Mouse (Mus musculus): ENCODE measurements around the gene Ninl. TPM values are rescaled to one million over a fixed set of nuclear protein-coding genes. Genes with fewer than 3 reads are reported as not detected.

Ninl gene
- total and polyA plus RNA-seq, 3 experiments = 3.6 to 7.5 (median 5.6) TPM

GRCm38 (mm10) chr2:150969231-150969630 lies 70.0 kb downstream of the Ninl start:
- Histone ChIP-seq H3K27me3 (ENCODE audit: insufficient read depth, low read length) (no peaks in the 10 kb centered on the region), H3K9me3 (replicated peaks) (no peaks in the 10 kb centered on the region), H3K4me3 (ENCODE audit: low read depth, low read length) (no peak overlapping the region), H3K4me1 (ENCODE audit: insufficient read depth, low read depth, low read length) (peaks cover 4% of the 10 kb centered on the region; the same call in 1 of the 2 replicates), H3K36me3 (replicated peaks) (peaks cover 69% of the 10 kb centered on the region)
- ATAC-seq (ENCODE audit: extremely low read depth, insufficient number of reproducible peaks, low FRiP score, poor library complexity, severe bottlenecking) = no peak
- no peak for TF ChIP-seq CTCF (IDR thresholded peaks at IDR 0.05; ENCODE audit: low read depth, low read length)
- TF ChIP-seq POLR2AphosphoS5 (IDR thresholded peaks at IDR 0.05; ENCODE audit: insufficient replicate concordance, low read depth, low read length) = no peak
- no peak for TF ChIP-seq TAL1 (conservative IDR thresholded peaks at IDR 0.05; ENCODE audit: low read depth, low read length)
- no peak for TF ChIP-seq GATA1 (IDR thresholded peaks at IDR 0.05; ENCODE audit: borderline replicate concordance, low read length)
- no peak for TF ChIP-seq GATA2 (IDR thresholded peaks at IDR 0.05; ENCODE audit: borderline replicate concordance, low read depth, low read length)
- DNase-seq (ENCODE audit: low spot score) = no peak

- Histone ChIP-seq H3K27me3 (ENCODE audit: insufficient read depth, low read length) (no peaks in the 10 kb centered on the region), H3K9me3 (replicated peaks) (no peaks in the 10 kb centered on the region), H3K4me1 (ENCODE audit: insufficient read depth, low read depth, low read length) (peaks cover 6% of the 10 kb centered on the region; the same call in 1 of the 2 replicates), H3K36me3 (replicated peaks) (peaks cover 64% of the 10 kb centered on the region), H3K4me3 (ENCODE audit: low read depth, low read length) (no peak overlapping the region)
- DNase-seq (ENCODE audit: low spot score) = no peak
- TF ChIP-seq GATA1 (IDR thresholded peaks at IDR 0.05; ENCODE audit: borderline replicate concordance, low read length) (no peak), GATA2 (IDR thresholded peaks at IDR 0.05; ENCODE audit: borderline replicate concordance, low read depth, low read length) (no peak), POLR2AphosphoS5 (IDR thresholded peaks at IDR 0.05; ENCODE audit: insufficient replicate concordance, low read depth, low read length) (no peak), TAL1 (conservative IDR thresholded peaks at IDR 0.05; ENCODE audit: low read depth, low read length) (no peak), CTCF (IDR thresholded peaks at IDR 0.05; ENCODE audit: low read depth, low read length) (no peak)
- no peak for ATAC-seq (ENCODE audit: extremely low read depth, insufficient number of reproducible peaks, low FRiP score, poor library complexity, severe bottlenecking)
Observed at GRCm38 (mm10) chr2:150967491-150967890, 71.7 kb downstream of the Ninl start.

DNA sequence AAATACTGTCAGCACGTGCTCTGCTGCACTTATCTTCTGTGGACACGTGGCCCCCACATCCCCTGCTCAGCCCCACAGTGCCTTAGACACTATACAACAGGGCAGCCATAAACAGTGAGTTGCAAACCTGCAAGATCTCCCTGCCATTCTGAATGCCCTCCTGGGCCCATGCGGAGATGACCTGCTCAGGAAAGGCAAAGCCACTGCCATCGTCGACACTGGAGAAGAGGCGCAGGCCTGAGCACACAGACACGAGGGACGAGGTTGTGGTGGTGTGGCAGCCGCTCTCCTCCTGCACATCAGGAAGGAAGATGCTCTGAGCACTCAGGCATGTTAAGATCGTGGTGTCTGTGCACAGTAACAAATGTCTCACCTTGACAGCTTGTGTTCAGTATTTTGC lies 73.2 kb downstream of the Ninl start:
- Histone ChIP-seq H3K27me3 (ENCODE audit: insufficient read depth, low read length) (no peaks in the 10 kb centered on the region), H3K4me1 (ENCODE audit: insufficient read depth, low read depth, low read length) (peaks cover 6% of the 10 kb centered on the region; the same call in 1 of the 2 replicates), H3K4me3 (ENCODE audit: low read depth, low read length) (no peak overlapping the region), H3K36me3 (replicated peaks) (peaks cover 61% of the 10 kb centered on the region), H3K9me3 (replicated peaks) (no peaks in the 10 kb centered on the region)
- ATAC-seq (ENCODE audit: extremely low read depth, insufficient number of reproducible peaks, low FRiP score, poor library complexity, severe bottlenecking) = no peak
- no peak for DNase-seq (ENCODE audit: low spot score)
- TF ChIP-seq TAL1 (conservative IDR thresholded peaks at IDR 0.05; ENCODE audit: low read depth, low read length) (no peak), POLR2AphosphoS5 (IDR thresholded peaks at IDR 0.05; ENCODE audit: insufficient replicate concordance, low read depth, low read length) (no peak), CTCF (IDR thresholded peaks at IDR 0.05; ENCODE audit: low read depth, low read length) (no peak), GATA1 (IDR thresholded peaks at IDR 0.05; ENCODE audit: borderline replicate concordance, low read length) (no peak), GATA2 (IDR thresholded peaks at IDR 0.05; ENCODE audit: borderline replicate concordance, low read depth, low read length) (no peak)

- no peak for DNase-seq (ENCODE audit: low spot score)
- no peak overlapping the region for H3K4me3 ChIP-seq (ENCODE audit: low read depth, low read length)
- H3K9me3 ChIP-seq (replicated peaks) = no peaks in the 10 kb centered on the region
- H3K27me3 ChIP-seq (ENCODE audit: insufficient read depth, low read length) = no peaks in the 10 kb centered on the region
- TF ChIP-seq POLR2AphosphoS5 (IDR thresholded peaks at IDR 0.05; ENCODE audit: insufficient replicate concordance, low read depth, low read length) (no peak), CTCF (IDR thresholded peaks at IDR 0.05; ENCODE audit: low read depth, low read length) (no peak), GATA2 (IDR thresholded peaks at IDR 0.05; ENCODE audit: borderline replicate concordance, low read depth, low read length) (no peak), GATA1 (IDR thresholded peaks at IDR 0.05; ENCODE audit: borderline replicate concordance, low read length) (no peak), TAL1 (conservative IDR thresholded peaks at IDR 0.05; ENCODE audit: low read depth, low read length) (no peak)
- peaks cover 8% of the 10 kb centered on the region; the same call in 1 of the 2 replicates for H3K4me1 ChIP-seq (ENCODE audit: insufficient read depth, low read depth, low read length)
- ATAC-seq (ENCODE audit: extremely low read depth, insufficient number of reproducible peaks, low FRiP score, poor library complexity, severe bottlenecking) = no peak
- H3K36me3 ChIP-seq (replicated peaks) = peaks cover 57% of the 10 kb centered on the region
Observed at GRCm38 (mm10) chr2:150964641-150965040, 74.5 kb downstream of the Ninl start.

DNA sequence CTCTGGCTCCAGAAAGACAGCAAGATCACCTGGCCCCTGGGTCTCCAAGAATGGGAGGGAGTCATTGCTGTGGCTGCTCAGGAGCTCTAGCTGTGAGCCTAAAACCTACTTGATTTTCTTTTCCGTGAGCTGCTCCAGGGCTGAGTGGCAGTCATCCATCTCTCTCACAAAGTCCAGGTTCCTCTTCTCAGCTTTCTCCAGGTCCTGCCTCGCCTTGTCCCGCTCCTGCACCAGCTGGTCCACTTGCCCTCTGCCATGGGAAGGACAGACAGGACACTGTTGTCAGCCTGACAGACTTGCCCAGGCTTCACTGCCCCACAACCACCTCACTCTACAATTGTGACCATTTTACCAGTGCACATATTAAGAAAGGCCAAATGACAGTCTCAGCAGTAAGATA lies 75.9 kb downstream of the Ninl start:
- no peak for TF ChIP-seq GATA2 (IDR thresholded peaks at IDR 0.05; ENCODE audit: borderline replicate concordance, low read depth, low read length)
- TF ChIP-seq GATA1 (IDR thresholded peaks at IDR 0.05; ENCODE audit: borderline replicate concordance, low read length) = no peak
- H3K9me3 ChIP-seq (replicated peaks) = no peaks in the 10 kb centered on the region
- no peak overlapping the region for H3K4me3 ChIP-seq (ENCODE audit: low read depth, low read length)
- DNase-seq (ENCODE audit: low spot score) = no peak
- H3K36me3 ChIP-seq (replicated peaks) = peaks cover 59% of the 10 kb centered on the region
- H3K4me1 ChIP-seq (ENCODE audit: insufficient read depth, low read depth, low read length) = peaks cover 9% of the 10 kb centered on the region; the same call in 1 of the 2 replicates
- no peak for ATAC-seq (ENCODE audit: extremely low read depth, insufficient number of reproducible peaks, low FRiP score, poor library complexity, severe bottlenecking)
- no peaks in the 10 kb centered on the region for H3K27me3 ChIP-seq (ENCODE audit: insufficient read depth, low read length)

DNA sequence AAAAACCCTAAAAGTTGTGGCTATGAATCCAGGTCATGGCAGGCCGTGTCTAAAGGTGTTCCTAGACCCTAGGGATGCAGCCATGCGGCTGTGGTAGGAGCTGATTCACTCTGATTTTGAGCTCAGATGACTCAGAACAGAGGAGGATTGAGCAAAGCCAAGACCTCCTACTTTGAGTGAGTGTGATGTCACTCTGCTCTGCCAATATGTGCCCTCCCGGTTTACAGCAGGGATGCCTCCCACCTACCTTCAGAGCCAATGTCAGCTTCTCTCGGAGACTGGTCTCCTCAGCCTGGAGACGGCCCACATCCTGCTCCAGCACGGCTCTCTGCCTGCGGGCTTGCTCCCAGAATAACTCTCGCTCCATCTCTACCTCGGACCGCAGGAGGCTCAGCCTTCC lies 79.7 kb downstream of the Ninl start:
- no peak for TF ChIP-seq TAL1 (conservative IDR thresholded peaks at IDR 0.05; ENCODE audit: low read depth, low read length)
- no peak for TF ChIP-seq GATA1 (IDR thresholded peaks at IDR 0.05; ENCODE audit: borderline replicate concordance, low read length)
- no peak for TF ChIP-seq GATA2 (IDR thresholded peaks at IDR 0.05; ENCODE audit: borderline replicate concordance, low read depth, low read length)
- no peak for TF ChIP-seq POLR2AphosphoS5 (IDR thresholded peaks at IDR 0.05; ENCODE audit: insufficient replicate concordance, low read depth, low read length)
- TF ChIP-seq CTCF (IDR thresholded peaks at IDR 0.05; ENCODE audit: low read depth, low read length) = no peak
- H3K4me1 ChIP-seq (ENCODE audit: insufficient read depth, low read depth, low read length) = 0 out of 2 replicates have a peak, but pooled peaks cover 6% of the 10 kb centered on the region

More for the DNA sequence above, 79.7 kb downstream of the Ninl start:
- no peak for ATAC-seq (ENCODE audit: extremely low read depth, insufficient number of reproducible peaks, low FRiP score, poor library complexity, severe bottlenecking)
- Histone ChIP-seq H3K9me3 (replicated peaks) (no peaks in the 10 kb centered on the region), H3K27me3 (ENCODE audit: insufficient read depth, low read length) (no peaks in the 10 kb centered on the region), H3K4me3 (ENCODE audit: low read depth, low read length) (no peak overlapping the region), H3K36me3 (replicated peaks) (peaks cover 56% of the 10 kb centered on the region)
- no peak for DNase-seq (ENCODE audit: low spot score)
